In the genomic region with DNA sequence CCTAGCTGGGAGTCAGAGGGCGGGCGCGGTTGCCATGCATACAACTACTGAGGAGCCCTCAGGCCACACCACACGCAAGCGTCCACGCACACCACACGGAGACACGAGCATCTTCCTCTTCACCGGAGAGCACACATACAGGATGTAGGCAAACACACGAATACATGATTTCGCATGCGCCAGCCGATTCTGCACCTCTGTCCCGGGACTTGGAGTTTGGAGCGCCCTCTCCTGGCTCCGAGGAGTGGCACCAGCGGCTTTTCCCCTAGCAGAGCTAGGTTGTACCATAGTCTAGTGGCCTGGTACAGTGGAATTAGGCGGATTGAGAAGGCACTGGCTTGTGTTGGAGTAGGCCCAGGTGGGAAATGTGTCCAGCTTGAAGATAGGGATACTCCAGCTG, we compare ENCODE assay signal across 8 mouse cellular contexts. TPM values are rescaled to one million over a fixed set of nuclear protein-coding genes. Genes with fewer than 3 reads are reported as not detected.
DNase-seq lines count a peak whose midpoint lies in the region; ATAC-seq and TF ChIP-seq lines count a peak whose summit lies in the region.

No protein-coding gene starts in this region.

- no peak overlapping the region for H3K9ac ChIP-seq in heart, embryonic 15.5 days
- no peak overlapping the region for H3K9ac ChIP-seq in lung, postnatal 0 days (replicated peaks; ENCODE audit: low read depth)

- H3K27ac ChIP-seq in embryonic facial prominence, embryonic 10.5 days (replicated peaks) = peak overlapping the region; percentile 74
- H3K27ac ChIP-seq in heart, embryonic 15.5 days = no peak overlapping the region
- no peak overlapping the region for H3K27ac ChIP-seq in lung, postnatal 0 days (ENCODE audit: low read length)

- H3K9me3 ChIP-seq in embryonic facial prominence, embryonic 10.5 days = no peaks in the 10 kb centered on the region
- H3K9me3 ChIP-seq in heart, embryonic 15.5 days (replicated peaks) = no peaks in the 10 kb centered on the region
- no peaks in the 10 kb centered on the region for H3K9me3 ChIP-seq in lung, postnatal 0 days (ENCODE audit: low read length)

- peak; percentile 80 for DNase-seq in adrenal gland, adult 2 months
- DNase-seq in embryonic facial prominence, embryonic 10.5 days (ENCODE audit: low spot score) = peak; percentile 84
- peak; percentile 78 for DNase-seq in kidney, postnatal 14 days
- peak; percentile 81 for DNase-seq in lung, postnatal 0 days (ENCODE audit: low spot score)
- peak; percentile 72 for DNase-seq in ovary, postnatal 36 days (ENCODE audit: low spot score)
- DNase-seq in thymus, postnatal 25 days = peak; percentile 79

- no peaks in the 10 kb centered on the region for H3K27me3 ChIP-seq in C2C12 (ENCODE audit: control insufficient read depth, insufficient read depth, insufficient read length)
- H3K27me3 ChIP-seq in embryonic facial prominence, embryonic 10.5 days (replicated peaks; ENCODE audit: low read depth, poor library complexity, severe bottlenecking) = 0 out of 2 replicates have a peak, but pooled peaks cover 4% of the 10 kb centered on the region
- peaks cover 6% of the 10 kb centered on the region; the same call in 1 of the 2 replicates for H3K27me3 ChIP-seq in heart, embryonic 15.5 days
- no peaks in the 10 kb centered on the region for H3K27me3 ChIP-seq in lung, postnatal 0 days (replicated peaks; ENCODE audit: insufficient read depth, low read length)

- H3K36me3 ChIP-seq in C2C12 (ENCODE audit: control insufficient read depth, insufficient read depth) = no peaks in the 10 kb centered on the region
- no peaks in the 10 kb centered on the region for H3K36me3 ChIP-seq in embryonic facial prominence, embryonic 10.5 days (replicated peaks)
- no peaks in the 10 kb centered on the region for H3K36me3 ChIP-seq in heart, embryonic 15.5 days
- no peaks in the 10 kb centered on the region for H3K36me3 ChIP-seq in lung, postnatal 0 days (ENCODE audit: insufficient read depth, low read length)

- no peak overlapping the region for H3ac ChIP-seq in C2C12 (ENCODE audit: control insufficient read depth, insufficient read length, low read depth)

- no peak for TF ChIP-seq EP300 in lung, postnatal 0 days (IDR thresholded peaks at IDR 0.05)

- 9% methylated on average over 18 of the region's 18 CpGs for WGBS in embryonic facial prominence, embryonic 10.5 days
- WGBS in heart, embryonic 15.5 days = 14% methylated on average over 18 of the region's 18 CpGs
- WGBS in lung, postnatal 0 days = 9% methylated on average over 18 of the region's 18 CpGs

- TF ChIP-seq CTCF in C2C12 (IDR thresholded peaks at IDR 0.05; ENCODE audit: control insufficient read depth, insufficient read depth, insufficient read length) = peak; percentile 61
- peak; percentile 84 for TF ChIP-seq CTCF in lung, postnatal 0 days (IDR thresholded peaks at IDR 0.05)

- peak overlapping the region; percentile 41; the same call in 1 of the 2 replicates for H3K4me2 ChIP-seq in heart, embryonic 15.5 days
- H3K4me2 ChIP-seq in lung, postnatal 0 days (replicated peaks; ENCODE audit: low read depth, low read length) = no peak overlapping the region

- peaks cover 17% of the 10 kb centered on the region for H3K4me1 ChIP-seq in embryonic facial prominence, embryonic 10.5 days
- H3K4me1 ChIP-seq in heart, embryonic 15.5 days (replicated peaks) = no peaks in the 10 kb centered on the region
- no peaks in the 10 kb centered on the region; the same call in 1 of the 2 replicates for H3K4me1 ChIP-seq in lung, postnatal 0 days (ENCODE audit: insufficient read depth, low read depth, low read length)

- no peak overlapping the region for H3K4me3 ChIP-seq in C2C12 (ENCODE audit: insufficient read depth, poor library complexity, severe bottlenecking)
- peak overlapping the region; percentile 49 for H3K4me3 ChIP-seq in embryonic facial prominence, embryonic 10.5 days
- H3K4me3 ChIP-seq in heart, embryonic 15.5 days = no peak overlapping the region
- no peak overlapping the region for H3K4me3 ChIP-seq in lung, postnatal 0 days (ENCODE audit: low read depth, low read length)

- H3K79me3 ChIP-seq in C2C12 (ENCODE audit: low read depth) = no peaks in the 10 kb centered on the region

- no peaks in the 10 kb centered on the region for H3K79me2 ChIP-seq in C2C12 (ENCODE audit: control insufficient read depth, insufficient read depth)

- no peak for ATAC-seq in heart, embryonic 15.5 days (replicated peaks; ENCODE audit: insufficient number of reproducible peaks, insufficient read depth, low FRiP score, low read depth)
- peak; percentile 52 for ATAC-seq in lung, postnatal 0 days

TF ChIP-seq in C2C12, 6 proteins besides CTCF, POLR2A, EP300 and RAD21:
- TF ChIP-seq MYOG (IDR thresholded peaks at IDR 0.05; ENCODE audit: control insufficient read depth, extremely low read depth, insufficient read length) (no peak), MYOD1 (IDR thresholded peaks at IDR 0.05; ENCODE audit: control insufficient read depth, insufficient read length, low read depth) (no peak), USF1 (IDR thresholded peaks at IDR 0.05; ENCODE audit: low read depth) (no peak), MAX (IDR thresholded peaks at IDR 0.05) (no peak), CEBPB (IDR thresholded peaks at IDR 0.05; ENCODE audit: low read depth) (no peak), FOSL1 (IDR thresholded peaks at IDR 0.05; ENCODE audit: insufficient read depth, low read length, poor library complexity, severe bottlenecking) (no peak)

RNA-seq across cellular contexts. Expression of a gene that starts 11.0 kb away (rescaled TPM):
- 0.39 TPM for polyA plus RNA-seq in C2C12 (2012; fragmentation: generic; extraction: Trizol)
- total RNA-seq in adrenal gland, adult 2 months (2021) = under 1 TPM; 0.29 to 0.41 TPM
- 0.27 and 0.35 TPM in 2 replicates for polyA plus RNA-seq in adrenal gland, adult 2 months (2012; rRNA removed)
- 0.21 and 0.26 TPM in 2 replicates for polyA plus RNA-seq in embryonic facial prominence, embryonic 10.5 days (2016; fragmentation: Nextera tagmentation; extraction: Ambion mirVana)
- polyA plus RNA-seq in heart, embryonic 15.5 days (2015; fragmentation: Nextera tagmentation; extraction: Ambion mirVana) = 0.78 and 8.9 TPM in 2 replicates
- polyA plus RNA-seq in lung, postnatal 0 days (2015; fragmentation: Nextera tagmentation; extraction: Ambion mirVana) = not detected in 2 replicates

RNA-seq across cellular contexts. Expression of a gene that starts 24.6 kb away (rescaled TPM):
- not detected for polyA plus RNA-seq in C2C12 (2012; fragmentation: generic; extraction: Trizol)
- not detected for total RNA-seq in adrenal gland, adult 2 months (2021)
- 0.20 and 0.22 TPM in 2 replicates for polyA plus RNA-seq in adrenal gland, adult 2 months (2012; rRNA removed)
- not detected in 2 replicates for polyA plus RNA-seq in embryonic facial prominence, embryonic 10.5 days (2016; fragmentation: Nextera tagmentation; extraction: Ambion mirVana)
- polyA plus RNA-seq in heart, embryonic 15.5 days (2015; fragmentation: Nextera tagmentation; extraction: Ambion mirVana) = 0.08 TPM in 1 of 2 replicates, not detected in the other
- polyA plus RNA-seq in lung, postnatal 0 days (2015; fragmentation: Nextera tagmentation; extraction: Ambion mirVana) = 0.43 and 0.51 TPM in 2 replicates

RNA-seq across cellular contexts. Expression of a gene that starts 54.1 kb away (rescaled TPM):
- polyA plus RNA-seq in C2C12 (2012; fragmentation: generic; extraction: Trizol) = 29.5 TPM
- 10 to 100 TPM; 35.3 to 44.1 TPM for total RNA-seq in adrenal gland, adult 2 months (2021)
- polyA plus RNA-seq in adrenal gland, adult 2 months (2012; rRNA removed) = 60.4 and 65.4 TPM in 2 replicates
- 67.7 and 69.1 TPM in 2 replicates for polyA plus RNA-seq in embryonic facial prominence, embryonic 10.5 days (2016; fragmentation: Nextera tagmentation; extraction: Ambion mirVana)
- 31.0 and 43.3 TPM in 2 replicates for polyA plus RNA-seq in heart, embryonic 15.5 days (2015; fragmentation: Nextera tagmentation; extraction: Ambion mirVana)
- 35.6 and 37.5 TPM in 2 replicates for polyA plus RNA-seq in lung, postnatal 0 days (2015; fragmentation: Nextera tagmentation; extraction: Ambion mirVana)
